Mouse (Mus musculus): ENCODE data around the gene Ift122.

Gene Ift122

DNA sequence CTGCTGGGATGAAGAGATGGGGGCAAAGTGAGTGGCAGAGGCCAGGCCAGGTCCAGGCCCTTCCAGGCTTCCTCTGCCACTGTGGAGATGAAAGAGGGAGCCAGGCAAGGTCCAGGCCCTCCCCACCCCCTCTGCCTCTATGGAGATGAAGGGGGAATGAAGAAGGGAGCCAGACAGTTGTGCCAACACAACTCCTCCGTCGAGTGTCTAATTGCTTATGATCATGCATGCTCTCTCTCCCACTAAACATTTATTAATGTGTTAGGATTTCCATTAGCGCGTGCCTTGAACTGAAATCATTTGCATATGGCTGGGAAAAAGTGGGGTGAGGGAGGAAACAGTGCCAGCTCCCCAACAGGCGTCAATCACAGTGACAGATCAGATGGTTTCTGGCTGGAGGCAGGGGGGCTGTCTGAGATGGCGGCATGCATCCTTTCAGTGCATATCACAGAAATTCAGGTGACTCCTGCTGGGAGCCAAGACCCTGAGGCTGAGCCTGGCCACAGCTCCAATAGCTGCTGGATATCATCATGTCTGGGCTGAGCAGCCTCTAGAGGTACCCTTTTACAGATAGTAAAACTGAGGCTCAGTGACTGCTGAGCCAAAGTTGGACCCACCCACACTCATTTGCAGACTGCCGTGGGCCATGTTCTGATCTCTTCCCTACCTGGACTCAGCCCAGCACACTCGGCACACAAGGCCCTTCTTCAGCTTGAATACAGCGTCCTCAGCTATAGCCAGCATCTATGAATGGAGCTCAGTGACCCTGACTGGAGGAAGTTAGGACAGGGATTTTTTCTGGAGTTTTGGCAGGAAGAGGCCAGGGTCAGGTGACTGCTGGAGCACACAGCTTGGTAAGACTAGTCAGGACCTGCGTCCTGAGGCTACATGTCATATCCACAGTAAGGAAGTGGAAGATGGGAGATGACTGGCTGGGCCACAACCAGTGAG, 74.3 kb downstream of the Ift122 start:
- DNase-seq, result no peak

DNA sequence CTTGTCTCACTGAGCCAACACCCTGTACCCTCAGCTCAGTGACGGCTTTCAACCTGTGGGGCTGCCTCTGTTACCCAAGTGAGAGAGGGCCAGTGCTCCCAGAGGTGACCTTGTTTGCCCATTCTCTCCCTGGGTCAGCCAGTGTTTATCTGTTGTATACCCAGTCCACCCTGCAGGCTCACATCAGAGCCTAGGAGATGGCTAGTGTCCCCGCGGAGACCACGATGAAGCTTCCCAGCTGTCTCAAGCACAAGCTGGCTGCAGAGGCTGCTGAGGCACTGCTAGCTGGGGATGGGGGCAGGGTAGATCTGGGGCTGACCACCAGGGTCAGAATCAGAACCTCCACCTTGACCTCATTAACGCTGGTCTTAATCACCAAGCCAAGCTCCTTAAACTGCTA, 76.7 kb downstream of the Ift122 start:
- DNase-seq, result peak; percentile 70

DNA sequence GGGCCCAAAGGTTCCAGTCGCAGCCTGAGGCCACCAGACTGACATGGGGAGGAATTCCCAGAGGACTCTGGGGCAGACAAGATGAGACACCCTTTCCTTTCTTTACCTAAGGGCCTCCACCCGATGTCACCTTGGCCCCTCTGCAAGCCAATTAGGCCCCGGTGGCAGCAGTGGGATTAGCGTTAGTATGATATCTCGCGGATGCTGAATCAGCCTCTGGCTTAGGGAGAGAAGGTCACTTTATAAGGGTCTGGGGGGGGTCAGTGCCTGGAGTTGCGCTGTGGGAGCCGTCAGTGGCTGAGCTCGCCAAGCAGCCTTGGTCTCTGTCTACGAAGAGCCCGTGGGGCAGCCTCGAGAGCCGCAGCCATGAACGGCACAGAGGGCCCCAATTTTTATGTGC, 78.4 kb downstream of the Ift122 start, which contains the start of gene Rho:
Gene Rho, plus strand, starts transcription at position 110 of the 400 bp plus-strand sequence.
- no peak for DNase-seq

DNA sequence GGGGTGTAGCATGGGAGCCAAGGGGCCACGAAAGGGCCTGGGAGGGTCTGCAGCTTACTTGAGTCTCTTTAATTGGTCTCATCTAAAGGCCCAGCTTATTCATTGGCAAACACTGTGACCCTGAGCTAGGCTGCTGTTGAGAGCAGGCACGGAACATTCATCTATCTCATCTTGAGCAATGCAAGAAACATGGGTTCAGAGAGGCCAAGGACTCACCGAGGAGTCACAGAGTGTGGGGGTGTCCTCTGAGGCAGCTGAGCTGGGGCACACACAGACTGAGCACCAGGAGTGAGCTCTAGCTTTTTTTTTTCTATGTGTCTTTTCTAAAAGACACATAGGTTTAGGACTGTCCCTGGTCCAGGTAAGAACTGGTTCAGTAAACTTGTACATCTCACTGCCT, 79.1 kb downstream of the Ift122 start:
- no peak for DNase-seq

GRCm38 (mm10) chr6:115935544-115935943, 82.3 kb downstream of the Ift122 start:
- DNase-seq, result no peak

GRCm38 (mm10) chr6:115938011-115938410, 84.7 kb downstream of the Ift122 start:
- DNase-seq, result no peak

DNA sequence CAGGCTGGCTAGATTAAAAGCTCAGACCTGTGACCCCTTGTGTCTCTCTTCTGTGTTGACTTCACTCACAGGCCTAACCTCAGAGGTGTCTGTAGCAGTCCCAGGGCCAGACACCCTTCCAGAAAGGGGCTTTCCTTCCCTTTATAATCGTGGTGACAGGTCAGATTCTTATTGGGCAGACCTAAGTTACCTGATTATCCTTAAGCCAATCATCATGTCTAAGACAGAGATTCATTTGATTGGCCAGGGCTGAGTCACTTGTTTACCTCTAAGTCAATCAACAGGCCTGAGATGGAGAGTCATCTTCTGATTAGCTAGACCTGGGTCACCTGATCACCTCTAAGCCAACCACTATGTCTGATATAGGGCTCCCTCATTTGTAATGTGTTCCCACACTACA, 85.5 kb downstream of the Ift122 start:
- DNase-seq, result no peak

DNA sequence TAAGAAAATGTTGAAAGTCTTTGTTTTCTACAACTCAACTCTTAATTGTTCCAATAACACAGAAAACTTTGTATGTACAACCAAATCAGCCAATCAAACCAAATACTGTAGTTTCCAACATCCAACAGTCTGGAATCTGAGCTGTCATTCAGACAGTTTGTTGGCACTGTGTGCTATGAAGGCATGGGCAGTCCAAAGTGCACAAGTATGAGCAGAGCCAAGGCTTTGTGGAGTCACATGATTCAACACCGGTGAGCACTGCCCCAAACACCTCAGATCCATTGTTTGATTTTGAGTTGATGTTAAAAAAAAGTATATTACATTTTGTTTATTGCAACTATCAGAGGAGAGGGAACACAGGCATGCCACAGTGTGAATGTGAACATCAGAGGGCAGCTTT, 87.3 kb downstream of the Ift122 start:
- DNase-seq, result no peak

GRCm38 (mm10) chr6:115941128-115941527, 87.9 kb downstream of the Ift122 start:
- no peak for DNase-seq

DNA sequence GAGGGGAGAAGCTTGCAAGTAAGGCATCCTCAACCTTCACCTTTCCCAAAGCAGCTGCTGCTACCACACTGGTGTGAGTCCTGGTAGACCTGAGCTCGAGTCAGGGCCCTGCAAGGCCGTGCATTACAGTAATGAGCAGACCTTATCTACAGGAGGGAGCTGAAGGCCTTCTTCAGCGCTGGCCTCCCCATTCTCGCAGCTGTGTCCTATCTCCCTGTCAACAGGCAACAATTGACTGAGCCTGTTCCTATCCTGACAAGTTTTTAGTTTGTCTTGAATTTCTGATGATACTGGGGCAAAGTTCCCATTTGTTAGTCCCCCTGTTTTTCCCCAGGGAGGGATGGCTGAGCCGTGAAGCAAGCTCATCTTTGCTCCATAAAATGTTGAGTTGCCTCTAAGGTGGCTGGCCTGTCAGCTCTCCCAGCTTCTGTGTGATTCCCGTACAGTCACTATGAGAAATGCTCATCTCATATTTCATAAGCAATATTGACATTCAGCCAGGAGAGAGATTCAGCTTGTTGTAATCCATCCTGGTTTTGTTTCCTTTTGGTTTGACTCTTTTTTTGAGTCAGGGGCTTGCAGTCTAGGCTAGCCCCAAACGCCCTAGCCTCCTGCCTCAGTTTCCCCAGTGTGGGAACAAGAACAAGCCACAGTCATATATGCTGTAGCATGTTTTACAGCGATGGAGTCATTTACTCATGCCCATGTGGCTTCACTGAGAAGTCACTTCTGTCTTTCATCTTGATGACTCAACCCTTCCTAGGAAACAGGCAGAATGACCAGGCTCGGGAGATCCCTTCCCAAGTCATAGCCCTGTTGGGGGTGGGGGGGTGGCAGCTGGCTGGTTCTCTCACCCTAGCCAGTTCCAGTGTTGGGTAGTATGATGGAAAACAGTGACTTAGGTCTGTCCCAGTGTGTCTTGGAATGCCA, 90.5 kb downstream of the Ift122 start:
- DNase-seq, result no peak

GRCm38 (mm10) chr6:115944638-115945037, 91.4 kb downstream of the Ift122 start, which contains the start of gene H1foo:
TSS of gene H1foo (plus strand) at chr6:115944938.
- no peak for DNase-seq

DNA sequence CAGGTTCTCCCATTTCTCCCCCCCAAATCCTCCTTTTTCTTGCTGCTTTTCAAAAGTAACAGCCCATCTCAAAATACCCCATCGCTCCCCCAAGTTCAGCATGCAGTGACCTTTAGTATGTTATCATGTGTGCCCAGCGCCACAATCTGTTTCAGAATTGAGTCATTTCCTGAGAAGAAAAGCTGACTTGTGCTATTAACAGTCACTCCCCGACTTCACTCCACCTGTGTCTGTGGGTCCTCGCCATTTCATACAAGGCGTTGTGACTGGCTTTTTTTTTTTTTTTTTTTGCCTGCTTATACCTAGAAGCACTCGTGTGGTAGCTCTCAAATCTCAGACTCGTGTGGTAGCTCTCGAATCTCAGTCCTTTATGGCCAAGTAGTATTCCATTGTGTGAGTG, 92.4 kb downstream of the Ift122 start:
- DNase-seq, result no peak

GRCm38 (mm10) chr6:115946389-115946788, 93.1 kb downstream of the Ift122 start:
- DNase-seq, result no peak

GRCm38 (mm10) chr6:115954506-115955074, 101.3 kb downstream of the Ift122 start:
- DNase-seq, result peak; percentile 65

DNA sequence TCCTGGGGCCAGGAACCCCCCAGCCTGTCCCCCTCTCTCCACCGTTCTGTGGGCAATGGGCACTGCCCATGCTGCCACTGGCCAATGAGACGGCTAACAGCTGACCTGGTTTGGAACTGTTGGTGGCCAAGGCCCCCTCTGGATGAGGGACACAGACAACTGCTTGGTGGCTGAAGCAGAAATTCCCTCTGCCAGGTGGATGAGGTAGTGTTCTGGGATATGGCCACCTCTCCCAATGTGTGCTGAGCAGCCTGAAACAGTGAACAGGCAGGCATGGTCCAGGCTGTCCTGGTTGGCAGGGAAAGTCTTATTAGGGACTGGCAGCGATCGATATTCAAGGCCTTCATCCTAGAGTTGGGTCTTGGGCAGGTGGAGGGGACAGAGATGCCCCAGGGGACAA, 101.9 kb downstream of the Ift122 start:
- DNase-seq, result no peak

GRCm38 (mm10) chr6:115955664-115956063, 102.4 kb downstream of the Ift122 start:
- DNase-seq, result no peak

GRCm38 (mm10) chr6:115956418-115956921, 103.2 kb downstream of the Ift122 start:
- DNase-seq, result no peak

- DNase-seq, result peak; percentile 84
Observed at GRCm38 (mm10) chr6:115956922-115957601, 103.8 kb downstream of the Ift122 start.

GRCm38 (mm10) chr6:115957681-115958080, 104.4 kb downstream of the Ift122 start:
- no peak for DNase-seq

GRCm38 (mm10) chr6:115958445-115958844, 105.2 kb downstream of the Ift122 start:
- DNase-seq, result no peak

GRCm38 (mm10) chr6:115959151-115959691, 106.0 kb downstream of the Ift122 start:
- peak; percentile 85 for DNase-seq

DNA sequence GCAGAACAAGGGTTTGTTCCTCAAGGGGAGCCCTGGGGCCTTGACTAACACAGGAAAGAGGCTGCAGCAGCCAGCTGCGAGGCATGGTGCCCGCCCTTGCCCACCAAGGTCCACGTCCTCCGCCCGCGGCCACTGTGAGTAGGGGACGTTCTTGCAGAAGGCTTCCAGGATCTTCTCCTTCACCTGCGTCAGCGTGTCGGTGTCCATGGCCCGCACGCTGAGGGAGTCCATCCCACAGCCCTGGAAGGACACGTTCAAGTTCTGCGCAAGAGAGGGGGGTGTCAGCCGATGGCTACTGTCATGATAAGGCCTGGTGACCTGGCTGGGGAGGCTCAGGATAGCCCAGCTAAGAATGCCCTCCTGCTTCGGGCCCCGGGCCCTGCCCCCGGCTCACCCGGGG, 107.1 kb downstream of the Ift122 start:
- DNase-seq, result no peak
